Mouse (Mus musculus): ENCODE measurements at regions not wholly inside any gene's neighbourhood (a gene's known extent, or its start where the extent isn't known, plus 50 kb on each side); places are given as distances from the start of the nearest gene placed in this dataset.
A peak's percentile ranks its signal among the peaks of the same experiment; 100 is the strongest.

- peak; percentile 28 for DNase-seq (ENCODE audit: low read depth)
Observed at GRCm38 (mm10) chr13:64686178-64686577, 188.6 kb upstream of the Fam240b start.

Data from 416B (cell line).